Mouse (Mus musculus) stomach, embryonic 16.5 days (tissue): ENCODE results near the gene Dgkh. TPM values are rescaled to one million over a fixed set of nuclear protein-coding genes. Genes with fewer than 3 reads are reported as not detected.

Source experiments
- ATAC-seq: fragments of 200-750 bp; cut with Nextera tagmentation; 2 replicates; pipeline ENCODE4 v1.8.0; 2017; ENCODE audit warnings: moderate number of reproducible peaks, moderate TSS enrichment; ENCODE audit not compliant: insufficient read depth, low FRiP score
- H3K27ac ChIP-seq: fragments of 300-500 bp; sonication (generic); 2 replicates; pipeline ENCODE4 v1.5.1; 2014; ENCODE audit warnings: low read length
- H3K27me3 ChIP-seq: fragments of 300-500 bp; sonication (generic); 2 replicates; pipeline ENCODE4 v1.6.1; 2014; ENCODE audit warnings: low read length, control low read depth, mixed read lengths; ENCODE audit not compliant: control insufficient read depth, insufficient read depth
- H3K36me3 ChIP-seq: fragments of 300-500 bp; sonication (generic); 2 replicates; pipeline ENCODE4 v1.6.1; 2014; ENCODE audit warnings: low read length; ENCODE audit not compliant: control insufficient read depth, insufficient read depth
- H3K4me1 ChIP-seq: fragments of 300-500 bp; sonication (generic); 2 replicates; pipeline ENCODE4 v1.6.1; 2014; ENCODE audit warnings: low read length, control low read depth, mixed read lengths; ENCODE audit not compliant: control insufficient read depth, insufficient read depth
- H3K4me2 ChIP-seq: fragments of 300-500 bp; sonication (generic); 2 replicates; pipeline ENCODE4 v1.6.1; 2014; ENCODE audit warnings: low read depth, low read length, mixed read lengths
- H3K4me3 ChIP-seq: fragments of 300-500 bp; sonication (generic); replicated peaks from 2 replicates; pipeline ENCODE4 v1.5.1; 2014; ENCODE audit warnings: mild to moderate bottlenecking, low read length
- H3K9ac ChIP-seq: fragments of 300-500 bp; sonication (generic); 2 replicates; pipeline ENCODE4 v1.6.1; 2014; ENCODE audit warnings: low read length
- H3K9me3 ChIP-seq: fragments of 300-500 bp; sonication (generic); replicated peaks from 2 replicates; pipeline ENCODE4 v1.6.1; 2016; ENCODE audit warnings: low read length, control low read depth; ENCODE audit not compliant: control insufficient read depth
- WGBS: fragments of 180-500 bp; shearing (Covaris S2); extraction: QIAGEN DNeasy Blood & Tissue Kit; methylation state at CpG from one replicate; pipeline ENCODE4 v1.1.7; 2014; 5-methylcytosine and 5-hydroxymethylcytosine counted together
- polyA plus RNA-seq: library from polyadenylated mRNA; unstranded; fragments of >200 nt; fragmentation: Nextera tagmentation; extraction: Ambion mirVana; gene quantifications from 2 replicates; pipeline ENCODE4 v1.2.1, GENCODE M21; 2015

Dgkh gene
- polyA plus RNA-seq, 1 experiment from 2014 or later: 1.5 TPM

GRCm38 (mm10) chr14:78510713-78511112 is 221.9 kb downstream of the Dgkh start:
- Histone ChIP-seq H3K27me3 (no peaks in the 10 kb centered on the region), H3K27ac (no peak overlapping the region), H3K9me3 (no peaks in the 10 kb centered on the region), H3K36me3 (peaks cover 12% of the 10 kb centered on the region; the same call in 1 of the 2 replicates), H3K4me1 (no peaks in the 10 kb centered on the region), H3K4me3 (no peak overlapping the region), H3K9ac (no peak overlapping the region), H3K4me2 (no peak overlapping the region)
- no peak for ATAC-seq
- WGBS: 77% methylated on average over 9 of the region's 9 CpGs

DNA sequence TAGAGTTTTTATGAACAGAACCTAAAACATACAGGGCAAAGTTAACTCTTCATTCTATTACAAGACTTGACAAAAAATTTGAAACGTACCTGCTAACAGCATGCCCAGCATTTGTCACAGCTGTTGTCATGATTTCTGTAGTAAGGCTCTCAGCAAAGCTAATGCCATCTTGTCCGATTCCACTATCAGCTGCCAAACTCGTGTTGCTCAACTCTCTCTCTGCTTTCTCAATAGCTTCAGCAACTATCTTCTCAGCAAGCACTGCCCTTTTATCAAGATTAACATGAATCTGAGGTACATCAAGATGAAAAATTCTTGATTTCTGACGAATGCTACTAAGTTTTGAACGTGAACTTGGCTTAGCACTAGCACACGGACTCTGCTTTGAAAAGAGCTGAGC is 222.8 kb downstream of the Dgkh start:
- H3K4me1 ChIP-seq: no peaks in the 10 kb centered on the region
- 91% methylated on average over 6 of the region's 6 CpGs for WGBS
- peaks cover 12% of the 10 kb centered on the region; the same call in 1 of the 2 replicates for H3K36me3 ChIP-seq
- no peaks in the 10 kb centered on the region for H3K27me3 ChIP-seq
- H3K9me3 ChIP-seq: no peaks in the 10 kb centered on the region
- no peak overlapping the region for H3K4me3 ChIP-seq
- H3K4me2 ChIP-seq: no peak overlapping the region
- no peak overlapping the region for H3K27ac ChIP-seq
- no peak overlapping the region for H3K9ac ChIP-seq
- ATAC-seq: no peak

Other genes starting within 250 kb of the Dgkh start
- 16.3 and 17.6 TPM in 2 replicates for gene Akap11, start 196.0 kb downstream of the Dgkh start, polyA plus RNA-seq
- 13.2 and 13.5 TPM in 2 replicates for gene Vwa8, start 116.3 kb upstream of the Dgkh start, polyA plus RNA-seq